Mouse (Mus musculus): ENCODE results near the gene Cep85l. TPM values are rescaled to one million over a fixed set of nuclear protein-coding genes. Genes with fewer than 3 reads are reported as not detected.

Gene Cep85l
- 10 to 100 TPM; 18.8 to 20.9 TPM for total RNA-seq (2021)

DNA sequence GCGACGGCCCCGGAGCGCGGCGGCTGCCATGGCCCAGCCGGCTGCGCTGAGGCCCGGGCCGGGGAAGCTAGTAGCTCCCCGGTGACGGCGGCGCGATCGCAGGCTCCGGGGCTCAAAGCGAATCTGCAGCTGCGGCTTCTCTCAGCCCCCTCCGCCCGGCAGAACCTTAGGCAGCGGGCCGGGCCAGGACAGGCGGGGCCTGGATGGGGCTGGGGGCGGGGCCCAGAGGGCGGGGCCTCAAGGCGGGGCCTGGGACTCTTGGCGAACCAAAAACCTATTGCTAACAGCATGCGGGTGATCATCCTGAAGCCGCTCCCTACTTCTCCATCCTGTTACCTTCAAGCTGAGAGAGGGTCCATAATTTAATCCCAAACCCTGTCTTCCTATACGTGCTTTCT lies at the start of gene Cep85l:
Gene Cep85l (minus strand): TSS at position 239 of the 398 bp plus-strand sequence.
- DNase-seq = peak; percentile 91 to 93
- intact Hi-C loops (cut with DNase I) = loop anchor here (2.0 kb wide), 3 partner anchors 31 to 87 kb away; no protein-coding TSS in a partner anchor

- intact Hi-C loops (cut with DNase I) = no loop called here
- DNase-seq = peak; percentile 54 to 64
Observed at GRCm38 (mm10) chr10:53428695-53429447, 49.1 kb upstream of the Cep85l start.

DNA sequence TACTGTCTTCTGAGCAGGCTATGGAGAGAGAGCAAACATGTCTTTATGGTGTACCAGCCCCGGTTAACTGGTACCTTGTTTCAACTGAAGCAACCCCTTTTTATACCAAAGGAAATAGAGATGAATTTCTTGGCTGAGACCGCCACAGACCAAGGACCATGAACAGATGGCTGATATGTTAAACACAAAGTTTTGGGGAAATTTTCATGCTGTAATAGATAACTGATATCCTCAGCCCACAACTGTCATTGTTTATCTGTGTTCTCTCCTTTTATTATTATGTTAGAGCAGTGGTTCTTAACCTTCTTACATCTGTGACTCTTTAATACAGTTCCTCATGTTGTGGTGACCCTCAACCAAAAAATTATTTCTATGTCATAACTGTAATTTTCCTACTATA lies 46.8 kb upstream of the Cep85l start:
- no peak for DNase-seq
- intact Hi-C loops (cut with DNase I) = no loop called here

GRCm38 (mm10) chr10:53423091-53423490 lies 43.3 kb upstream of the Cep85l start:
- intact Hi-C loops (cut with DNase I) = no loop called here
- DNase-seq = no peak

DNA sequence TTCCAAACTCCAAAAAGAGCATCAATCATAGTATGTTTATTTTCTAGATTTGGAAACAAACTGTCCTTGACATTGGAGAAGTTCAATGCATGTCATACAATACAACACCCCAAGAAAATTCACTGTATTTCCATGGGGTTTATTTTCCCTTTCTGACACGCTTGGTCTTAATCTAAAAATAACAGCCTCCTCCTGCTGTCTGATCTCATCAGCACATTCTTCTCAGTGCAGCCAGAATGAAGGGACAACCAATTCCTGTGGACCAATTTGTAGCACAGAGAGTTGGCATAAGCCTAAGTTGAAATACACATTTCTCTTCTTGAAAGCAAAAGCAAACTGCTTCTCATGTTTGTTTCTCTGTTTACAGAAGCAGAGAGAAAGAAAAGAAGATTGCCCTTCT lies 42.5 kb upstream of the Cep85l start:
- DNase-seq = no peak
- intact Hi-C loops (cut with DNase I) = no loop called here

- no peak for DNase-seq
- intact Hi-C loops (cut with DNase I) = no loop called here
Observed at GRCm38 (mm10) chr10:53421613-53422012, 41.9 kb upstream of the Cep85l start.

- intact Hi-C loops (cut with DNase I) = no loop called here
- DNase-seq = no peak
Observed at GRCm38 (mm10) chr10:53420069-53420468, 40.3 kb upstream of the Cep85l start.

GRCm38 (mm10) chr10:53419139-53419935 lies 39.6 kb upstream of the Cep85l start:
- DNase-seq = no peak
- intact Hi-C loops (cut with DNase I) = no loop called here

GRCm38 (mm10) chr10:53417015-53417414 lies 37.3 kb upstream of the Cep85l start:
- intact Hi-C loops (cut with DNase I) = no loop called here
- no peak for DNase-seq

GRCm38 (mm10) chr10:53416152-53416712 lies 36.5 kb upstream of the Cep85l start:
- intact Hi-C loops (cut with DNase I) = no loop called here
- DNase-seq = no peak

GRCm38 (mm10) chr10:53415252-53415651 lies 35.5 kb upstream of the Cep85l start:
- DNase-seq = no peak
- intact Hi-C loops (cut with DNase I) = loop anchor here (2.0 kb wide), 1 partner anchor 36 kb away; the partner anchor contains the start of gene Cep85l

DNA sequence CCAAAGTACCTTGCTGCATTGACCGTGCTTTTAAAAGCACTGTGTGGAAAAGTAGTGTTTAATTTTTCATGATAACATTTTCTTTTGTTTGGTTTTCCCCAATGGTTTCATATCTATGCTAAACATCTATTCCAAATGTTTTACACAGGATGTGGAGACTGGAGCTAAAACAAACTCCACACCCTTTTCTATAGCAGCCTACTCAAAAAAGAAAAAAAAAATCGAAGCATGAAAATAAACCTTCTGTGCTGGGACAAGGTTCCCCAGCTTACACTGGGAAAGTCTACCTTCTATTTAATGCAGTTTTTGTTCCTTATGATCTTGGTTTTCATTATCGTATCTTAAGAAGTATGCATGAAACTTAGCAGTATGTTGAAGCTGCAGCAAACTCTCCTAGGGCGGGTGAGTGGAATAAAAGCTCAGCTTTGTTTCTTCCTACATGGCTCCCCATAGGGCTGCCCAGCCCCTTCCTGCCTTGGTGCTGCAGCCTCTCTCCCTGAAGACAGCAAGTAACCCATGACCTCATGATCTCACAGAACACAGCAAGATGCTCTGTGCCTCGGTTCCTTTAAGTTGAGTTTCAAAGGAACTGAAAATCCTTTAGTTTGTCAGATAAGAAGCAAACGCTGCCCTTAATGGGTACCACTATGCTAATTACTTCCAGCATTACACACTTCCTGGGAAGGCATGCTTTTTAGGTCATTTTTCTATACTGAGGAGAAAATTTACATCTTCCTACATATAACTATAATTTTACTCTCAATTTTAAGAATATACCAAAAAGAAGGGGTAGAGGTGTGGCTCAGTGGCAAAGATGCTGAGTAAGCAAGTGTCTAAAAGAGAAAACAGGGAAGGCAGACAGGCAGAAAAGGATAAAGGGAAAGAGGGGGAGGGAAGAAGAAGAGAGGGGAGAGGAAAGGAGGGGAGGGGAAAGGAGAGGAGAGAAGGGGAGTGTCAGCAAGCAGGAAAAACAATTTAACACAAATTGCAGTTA lies 34.6 kb upstream of the Cep85l start:
- DNase-seq = peak in 1 of 2 experiments; percentile 35
- intact Hi-C loops (cut with DNase I) = loop anchor here (2.0 kb wide), 1 partner anchor 36 kb away; the partner anchor contains the start of gene Cep85l

GRCm38 (mm10) chr10:53412936-53413335 lies 33.2 kb upstream of the Cep85l start:
- DNase-seq = no peak
- intact Hi-C loops (cut with DNase I) = no loop called here

GRCm38 (mm10) chr10:53412165-53412564 lies 32.4 kb upstream of the Cep85l start:
- no peak for DNase-seq
- intact Hi-C loops (cut with DNase I) = no loop called here

- intact Hi-C loops (cut with DNase I) = no loop called here
- DNase-seq = no peak
Observed at GRCm38 (mm10) chr10:53410831-53411230, 31.1 kb upstream of the Cep85l start.

DNA sequence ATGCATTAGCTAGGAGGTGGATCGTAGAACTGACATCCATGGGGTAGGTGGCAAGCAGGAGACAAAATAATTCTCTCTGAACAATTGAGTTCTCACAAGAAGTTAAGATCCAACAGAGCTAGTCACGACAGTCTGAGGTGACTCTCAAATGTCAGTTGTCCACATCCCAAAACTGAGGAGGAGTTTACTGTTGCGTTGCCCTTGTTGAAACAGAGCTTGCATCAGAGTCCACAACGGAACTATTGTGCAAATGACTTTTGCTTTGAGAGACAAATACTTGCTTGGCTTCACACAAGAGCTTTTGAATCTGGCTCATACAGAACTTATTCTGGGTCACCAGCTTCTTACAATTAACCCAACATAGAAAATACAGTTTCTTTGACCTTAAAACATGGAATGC lies 27.7 kb upstream of the Cep85l start:
- intact Hi-C loops (cut with DNase I) = no loop called here
- DNase-seq = no peak

- intact Hi-C loops (cut with DNase I) = no loop called here
- DNase-seq = no peak
Observed at GRCm38 (mm10) chr10:53406845-53407244, 27.1 kb upstream of the Cep85l start.

DNA sequence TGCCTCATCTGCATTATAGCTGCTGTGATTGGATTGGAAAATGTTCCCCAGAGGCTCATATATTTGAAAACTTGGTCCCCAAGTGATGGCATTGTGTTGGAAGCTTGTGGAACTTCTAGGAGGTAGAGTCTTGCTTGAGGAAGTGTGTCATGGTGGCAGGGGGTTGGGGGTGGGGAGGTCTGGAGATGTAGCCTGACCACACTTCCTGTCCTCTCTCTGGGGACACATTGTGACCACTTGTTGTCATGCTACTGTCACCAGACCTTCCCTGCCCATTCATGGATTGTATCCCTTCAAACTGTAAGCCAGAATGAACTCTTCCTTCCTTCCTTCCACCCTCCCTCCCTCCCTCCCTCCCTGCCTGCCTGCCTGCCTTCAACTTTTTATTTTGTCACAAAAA lies 22.5 kb upstream of the Cep85l start:
- DNase-seq = no peak
- intact Hi-C loops (cut with DNase I) = no loop called here

GRCm38 (mm10) chr10:53399053-53399452 lies 19.3 kb upstream of the Cep85l start:
- intact Hi-C loops (cut with DNase I) = no loop called here
- no peak for DNase-seq

- DNase-seq = peak; percentile 64
- intact Hi-C loops (cut with DNase I) = no loop called here
Observed at GRCm38 (mm10) chr10:53398540-53398902, 18.8 kb upstream of the Cep85l start.

Measured in heart, postnatal 10 days (tissue).